Mouse (Mus musculus): ENCODE measurements at regions not wholly inside any gene's neighbourhood (a gene's known extent, or its start where the extent isn't known, plus 50 kb on each side); places are given as distances from the start of the nearest gene placed in this dataset.

GRCm38 (mm10) chr12:74658406-74658805 lies 342.2 kb upstream of the Gm11042 start:
- no peak overlapping the region for H3K27ac ChIP-seq
- no peak overlapping the region for H3K9ac ChIP-seq
- H3K27me3 ChIP-seq, result no peaks in the 10 kb centered on the region
- no peak overlapping the region for H3K4me3 ChIP-seq
- no peaks in the 10 kb centered on the region for H3K36me3 ChIP-seq
- no peak for ATAC-seq (ENCODE audit: insufficient number of reproducible peaks, insufficient read depth, low FRiP score, low TSS enrichment, low read depth)
- H3K4me2 ChIP-seq, result no peak overlapping the region
- no peaks in the 10 kb centered on the region for H3K4me1 ChIP-seq
- H3K9me3 ChIP-seq, result no peaks in the 10 kb centered on the region

GRCm38 (mm10) chr12:74657036-74657648 lies 340.9 kb upstream of the Gm11042 start:
- no peaks in the 10 kb centered on the region for H3K36me3 ChIP-seq
- H3K9me3 ChIP-seq, result no peaks in the 10 kb centered on the region
- H3K9ac ChIP-seq, result no peak overlapping the region
- no peaks in the 10 kb centered on the region for H3K27me3 ChIP-seq
- H3K4me1 ChIP-seq, result no peaks in the 10 kb centered on the region
- H3K27ac ChIP-seq, result no peak overlapping the region
- ATAC-seq (ENCODE audit: insufficient number of reproducible peaks, insufficient read depth, low FRiP score, low TSS enrichment, low read depth), result no peak
- H3K4me2 ChIP-seq, result no peak overlapping the region
- H3K4me3 ChIP-seq, result no peak overlapping the region
- 72% methylated on average over 2 of the region's 2 CpGs for WGBS

- Histone ChIP-seq H3K9me3 (no peaks in the 10 kb centered on the region), H3K27ac (no peak overlapping the region), H3K9ac (no peak overlapping the region), H3K4me2 (no peak overlapping the region), H3K4me3 (no peak overlapping the region), H3K36me3 (no peaks in the 10 kb centered on the region), H3K27me3 (no peaks in the 10 kb centered on the region), H3K4me1 (no peaks in the 10 kb centered on the region)
- ATAC-seq (ENCODE audit: insufficient number of reproducible peaks, insufficient read depth, low FRiP score, low TSS enrichment, low read depth), result no peak
- 80% methylated on average over 1 of the region's 1 CpGs for WGBS
Observed at GRCm38 (mm10) chr12:74651256-74651655, 335.1 kb upstream of the Gm11042 start.

GRCm38 (mm10) chr12:74632827-74633226 lies 316.6 kb upstream of the Gm11042 start:
- 84% methylated on average over 2 of the region's 2 CpGs for WGBS
- Histone ChIP-seq H3K27me3 (no peaks in the 10 kb centered on the region), H3K9me3 (no peaks in the 10 kb centered on the region), H3K9ac (no peak overlapping the region), H3K27ac (no peak overlapping the region), H3K36me3 (no peaks in the 10 kb centered on the region), H3K4me1 (no peaks in the 10 kb centered on the region), H3K4me3 (no peak overlapping the region), H3K4me2 (no peak overlapping the region)
- ATAC-seq (ENCODE audit: insufficient number of reproducible peaks, insufficient read depth, low FRiP score, low TSS enrichment, low read depth), result no peak

- no peak overlapping the region for H3K27ac ChIP-seq
- no peaks in the 10 kb centered on the region for H3K36me3 ChIP-seq
- no peak overlapping the region for H3K9ac ChIP-seq
- 87% methylated on average over 2 of the region's 2 CpGs for WGBS
- H3K27me3 ChIP-seq, result no peaks in the 10 kb centered on the region
- ATAC-seq (ENCODE audit: insufficient number of reproducible peaks, insufficient read depth, low FRiP score, low TSS enrichment, low read depth), result no peak
- no peaks in the 10 kb centered on the region for H3K9me3 ChIP-seq
- H3K4me1 ChIP-seq, result no peaks in the 10 kb centered on the region
- no peak overlapping the region for H3K4me2 ChIP-seq
- H3K4me3 ChIP-seq, result no peak overlapping the region
Observed at GRCm38 (mm10) chr12:74595208-74595607, 279.0 kb upstream of the Gm11042 start.

- no peak for ATAC-seq (ENCODE audit: insufficient number of reproducible peaks, insufficient read depth, low FRiP score, low TSS enrichment, low read depth)
- Histone ChIP-seq H3K4me1 (no peaks in the 10 kb centered on the region), H3K9ac (no peak overlapping the region), H3K27ac (no peak overlapping the region), H3K27me3 (no peaks in the 10 kb centered on the region), H3K4me2 (no peak overlapping the region), H3K4me3 (no peak overlapping the region), H3K9me3 (no peaks in the 10 kb centered on the region), H3K36me3 (no peaks in the 10 kb centered on the region)
- WGBS, result 76% methylated on average over 2 of the region's 2 CpGs
Observed at GRCm38 (mm10) chr12:74554599-74554998, 238.4 kb upstream of the Gm11042 start.

- Histone ChIP-seq H3K4me3 (no peak overlapping the region), H3K4me1 (no peaks in the 10 kb centered on the region), H3K27ac (no peak overlapping the region), H3K9ac (no peak overlapping the region), H3K4me2 (no peak overlapping the region), H3K36me3 (no peaks in the 10 kb centered on the region), H3K9me3 (no peaks in the 10 kb centered on the region), H3K27me3 (no peaks in the 10 kb centered on the region)
- ATAC-seq (ENCODE audit: insufficient number of reproducible peaks, insufficient read depth, low FRiP score, low TSS enrichment, low read depth), result no peak
- WGBS, result 84% methylated on average over 2 of the region's 2 CpGs
Observed at GRCm38 (mm10) chr12:74544172-74544571, 228.0 kb upstream of the Gm11042 start.

- H3K27me3 ChIP-seq, result no peaks in the 10 kb centered on the region
- whole genome bisulfite sequencing, result 77% methylated on average over 2 of the region's 2 CpGs
- ATAC-seq (ENCODE audit: insufficient number of reproducible peaks, insufficient read depth, low FRiP score, low TSS enrichment, low read depth), result no peak
- no peaks in the 10 kb centered on the region for H3K4me1 ChIP-seq
- H3K27ac ChIP-seq, result no peak overlapping the region
- H3K9ac ChIP-seq, result no peak overlapping the region
- no peak overlapping the region for H3K4me2 ChIP-seq
- no peaks in the 10 kb centered on the region for H3K9me3 ChIP-seq
- no peak overlapping the region for H3K4me3 ChIP-seq
- H3K36me3 ChIP-seq, result no peaks in the 10 kb centered on the region
Observed at GRCm38 (mm10) chr12:74534882-74535281, 218.7 kb upstream of the Gm11042 start.

GRCm38 (mm10) chr12:74528983-74529566 lies 212.9 kb upstream of the Gm11042 start:
- 68% methylated on average over 5 of the region's 5 CpGs for WGBS
- Histone ChIP-seq H3K9ac (no peak overlapping the region), H3K9me3 (no peaks in the 10 kb centered on the region), H3K4me3 (no peak overlapping the region), H3K36me3 (no peaks in the 10 kb centered on the region), H3K27ac (no peak overlapping the region), H3K4me1 (no peaks in the 10 kb centered on the region), H3K4me2 (no peak overlapping the region), H3K27me3 (no peaks in the 10 kb centered on the region)
- ATAC-seq (ENCODE audit: insufficient number of reproducible peaks, insufficient read depth, low FRiP score, low TSS enrichment, low read depth), result no peak

GRCm38 (mm10) chr12:74527190-74527621 lies 211.0 kb upstream of the Gm11042 start:
- Histone ChIP-seq H3K4me2 (no peak overlapping the region), H3K4me1 (no peaks in the 10 kb centered on the region), H3K27ac (no peak overlapping the region), H3K36me3 (no peaks in the 10 kb centered on the region), H3K9ac (no peak overlapping the region), H3K9me3 (no peaks in the 10 kb centered on the region), H3K4me3 (no peak overlapping the region), H3K27me3 (no peaks in the 10 kb centered on the region)
- WGBS, result 54% methylated on average over 2 of the region's 2 CpGs
- ATAC-seq (ENCODE audit: insufficient number of reproducible peaks, insufficient read depth, low FRiP score, low TSS enrichment, low read depth), result no peak

- H3K9me3 ChIP-seq, result no peaks in the 10 kb centered on the region
- no peaks in the 10 kb centered on the region for H3K27me3 ChIP-seq
- H3K36me3 ChIP-seq, result no peaks in the 10 kb centered on the region
- no peak overlapping the region for H3K9ac ChIP-seq
- no peak overlapping the region for H3K27ac ChIP-seq
- H3K4me2 ChIP-seq, result no peak overlapping the region
- no peaks in the 10 kb centered on the region for H3K4me1 ChIP-seq
- no peak for ATAC-seq (ENCODE audit: insufficient number of reproducible peaks, insufficient read depth, low FRiP score, low TSS enrichment, low read depth)
- H3K4me3 ChIP-seq, result no peak overlapping the region
Observed at GRCm38 (mm10) chr12:74523988-74524387, 207.8 kb upstream of the Gm11042 start.

- no peak overlapping the region for H3K9ac ChIP-seq
- H3K36me3 ChIP-seq, result no peaks in the 10 kb centered on the region
- H3K27ac ChIP-seq, result no peak overlapping the region
- no peak overlapping the region for H3K4me2 ChIP-seq
- WGBS, result 48% methylated on average over 6 of the region's 6 CpGs
- peaks cover 5% of the 10 kb centered on the region; the same call in 1 of the 2 replicates for H3K4me1 ChIP-seq
- no peaks in the 10 kb centered on the region for H3K27me3 ChIP-seq
- H3K4me3 ChIP-seq, result no peak overlapping the region
- H3K9me3 ChIP-seq, result no peaks in the 10 kb centered on the region
- no peak for ATAC-seq (ENCODE audit: insufficient number of reproducible peaks, insufficient read depth, low FRiP score, low TSS enrichment, low read depth)
Observed at GRCm38 (mm10) chr12:74518032-74518431, 201.8 kb upstream of the Gm11042 start.

All from embryonic facial prominence, embryonic 13.5 days (tissue).